Mouse (Mus musculus): ENCODE results near the gene Anxa6.

DNA sequence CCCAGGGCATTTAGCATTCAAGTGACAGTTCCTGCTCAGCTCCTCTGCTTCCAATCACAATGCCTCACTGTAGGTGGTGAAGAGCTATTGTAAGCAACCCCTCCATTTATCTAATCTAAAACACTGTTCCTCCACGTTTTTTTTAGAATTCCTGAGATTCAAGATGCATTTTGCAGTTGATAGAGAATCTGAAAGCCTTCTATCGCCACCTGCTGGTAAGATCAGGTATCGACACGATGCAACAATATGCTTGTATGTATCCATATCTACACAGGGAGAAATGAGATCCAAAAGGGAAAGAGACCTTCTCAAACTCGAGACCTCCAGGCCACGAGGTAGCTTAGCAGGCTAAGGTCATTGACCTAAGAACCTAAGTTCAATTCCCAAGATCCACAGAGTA is 49.2 kb downstream of the Anxa6 start:
- TF ChIP-seq CTCF (IDR thresholded peaks at IDR 0.05; ENCODE audit: low read depth, low read length) (no peak), POLR2A (IDR thresholded peaks at IDR 0.05; ENCODE audit: borderline replicate concordance, low read depth, low read length) (no peak)

Measured in bone marrow macrophage, adult 2 months (primary cell).